Comparison of ENCODE assay signal across 11 mouse cellular contexts in the genomic region with DNA sequence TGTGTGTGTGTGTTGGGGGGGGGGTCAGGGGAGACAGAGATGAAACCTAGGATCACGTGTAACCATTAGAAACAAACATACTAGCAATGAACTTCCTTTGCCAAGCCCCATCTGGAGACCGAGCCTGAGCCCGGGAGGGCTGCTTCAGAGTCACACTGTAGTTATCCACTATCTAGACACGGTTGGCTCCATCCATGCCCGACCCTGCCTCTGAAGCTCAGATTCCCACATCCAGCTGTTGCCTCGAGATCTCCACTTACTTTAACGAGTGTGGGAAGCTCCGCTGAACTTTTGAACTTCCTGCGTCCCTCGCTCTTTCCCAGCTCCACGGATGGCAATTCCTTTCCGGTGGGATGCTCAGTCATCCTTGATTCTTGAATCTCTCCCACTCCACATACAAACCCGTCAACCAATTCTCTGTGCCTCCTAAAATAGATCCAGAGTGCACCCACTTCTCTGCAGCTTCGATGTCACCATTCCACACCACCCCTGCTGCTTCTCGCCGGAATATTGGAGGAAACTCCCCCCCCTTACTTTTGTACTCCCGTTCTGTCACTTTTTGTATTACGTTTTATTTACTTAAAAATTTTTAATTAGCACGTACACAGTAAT. TPM values are rescaled to one million over a fixed set of nuclear protein-coding genes. Genes with fewer than 3 reads are reported as not detected.
DNase-seq lines count a peak whose midpoint lies in the region; ATAC-seq and TF ChIP-seq lines count a peak whose summit lies in the region.
"Had no signal": no experiment of that assay in that cellular context is flagged by ENCODE, and none has a peak within 500 bp of the region (broad histone marks: within the 10 kb centered on the region; RNA-seq: fewer than 3 reads in every experiment).

No protein-coding gene starts in this region.

- no peak for DNase-seq in gastrocnemius, adult 2 months
- no peak for DNase-seq in gastrocnemius, postnatal 10 days
- peak; percentile 49 for DNase-seq in embryo, embryonic 10.5 days (ENCODE audit: low spot score)
- peak; percentile 52 to 58 for DNase-seq in heart, postnatal 10 days
- peak; percentile 42 for DNase-seq in lung, postnatal 10 days
- no peak for DNase-seq in spleen, postnatal 14 days (ENCODE audit: low spot score in 2 of 2)
- DNase-seq: right cerebral cortex, adult 18-20 months had no signal

- no peak for ATAC-seq in frontal cortex, adult (ENCODE audit: low TSS enrichment)
- ATAC-seq in inflammation-experienced regulatory T-cells, adult 6 months = no peak
- ATAC-seq: Patski had no signal

- TF ChIP-seq CTCF in gastrocnemius, adult 2 months (IDR thresholded peaks at IDR 0.05) = no peak

- intact Hi-C loops in gastrocnemius, adult 2 months (cut with DNase I) = no loop called here
- intact Hi-C loops in heart, postnatal 10 days (cut with DNase I) = no loop called here

- H3K4me3 ChIP-seq in gastrocnemius, adult 2 months = peak overlapping the region; percentile 34; the same call in 1 of the 2 replicates
- H3K4me3 ChIP-seq: midbrain, embryonic 12.5 days had no signal

- H3K27ac ChIP-seq in gastrocnemius, adult 2 months = 0 out of 2 replicates have a peak overlapping the region, but pooled peaks have one; percentile 38
- H3K27ac ChIP-seq: midbrain, embryonic 12.5 days had no signal

RNA-seq across cellular contexts. Expression of a gene that starts 15.3 kb away (rescaled TPM):
- total RNA-seq in gastrocnemius, adult 2 months (2021) = 100 to 1,000 TPM in 1 of 2 experiments, 10 to 100 TPM in 1; 94.2 to 115 TPM
- 10 to 100 TPM; 77.2 to 80.5 TPM for total RNA-seq in gastrocnemius, postnatal 10 days (2021)
- 10 to 100 TPM; 33.9 to 36.9 TPM for total RNA-seq in heart, postnatal 10 days (2021)
- 10 to 100 TPM; 25.6 to 31.5 (median 27.3) TPM for polyA plus RNA-seq in inflammation-experienced regulatory T-cells, adult 6 months (2017; shearing (Covaris generic))

Comparison
In these comparisons a context has a peak if more than half of its experiments do, and no peak if none do; other contexts are left out.
1. DNase-seq: peak in embryo, embryonic 10.5 days (single experiment), heart, postnatal 10 days (2 of 2) and lung, postnatal 10 days (single experiment); none in gastrocnemius, adult 2 months (single experiment), gastrocnemius, postnatal 10 days (single experiment) and spleen, postnatal 14 days (0 of 2).